Mouse (Mus musculus) CH12.LX (cell line): ENCODE results near the gene Prrc2a.

Source experiments
- CTCF ChIP-seq, 2 experiments: IDR thresholded peaks in 1 of 2; conservative IDR thresholded peaks in 1 of 2; 2 replicates each; pipeline ENCODE4 v1.5.1; 2011 to 2012; ENCODE audit warnings: low read depth in 2 of 2, low read length in 2 of 2, improper control_type of control experiment in 1 of 2, inconsistent platforms in 1 of 2, mild to moderate bottlenecking in 1 of 2, moderate library complexity in 1 of 2
- EP300 ChIP-seq: IDR thresholded peaks from 2 replicates; pipeline ENCODE4 v1.6.1; 2011; ENCODE audit warnings: low read length, improper control_type of control experiment
- RAD21 ChIP-seq: IDR thresholded peaks from 2 replicates; pipeline ENCODE4 v1.6.1; 2011; ENCODE audit warnings: low read depth, mild to moderate bottlenecking, low read length, improper control_type of control experiment, moderate library complexity
- RCOR1 ChIP-seq: conservative IDR thresholded peaks from 2 replicates; pipeline ENCODE4 v1.6.1; 2012; ENCODE audit warnings: low read depth, mild to moderate bottlenecking, inconsistent platforms, low read length, improper control_type of control experiment
- ZC3H11A ChIP-seq: IDR thresholded peaks from 2 replicates; pipeline ENCODE4 v1.6.1; 2012; ENCODE audit warnings: low read depth, mild to moderate bottlenecking, inconsistent platforms, low read length, improper control_type of control experiment

GRCm38 (mm10) chr17:35115046-35116019 lies 49.4 kb downstream of the Prrc2a start, which contains the start of gene Ly6g5b:
- TF ChIP-seq CTCF (conservative IDR thresholded peaks at IDR 0.05 in 1 of 2, IDR thresholded peaks at IDR 0.05 in 1 of 2; ENCODE audit: low read depth in 2 of 2, low read length in 2 of 2): peak; percentile 22 to 66; a peak in 2 of 4 replicates
- TF ChIP-seq RAD21: peak; percentile 63
- TF ChIP-seq EP300: no peak
- no peak for TF ChIP-seq RCOR1
- no peak for TF ChIP-seq ZC3H11A
